7 mouse cellular contexts compared by ENCODE assay signal in genomic region chr15:36939153-36939552, GRCm38 (mm10).
DNase-seq lines count a peak whose midpoint lies in the region; ATAC-seq and TF ChIP-seq lines count a peak whose summit lies in the region.

No protein-coding gene starts in this region.

- peak overlapping the region; percentile 80 for H3K9ac ChIP-seq in lung, embryonic 14.5 days
- H3K9ac ChIP-seq in limb, embryonic 11.5 days (ENCODE audit: low read length), result peak overlapping the region; percentile 82; the same call in 1 of the 2 replicates

- WGBS in lung, embryonic 14.5 days, result 32% methylated on average over 9 of the region's 9 CpGs
- WGBS in limb, embryonic 11.5 days, result 38% methylated on average over 9 of the region's 9 CpGs
- 32% methylated on average over 9 of the region's 9 CpGs for WGBS in olfactory bulb, adult 2 months

- H3K36me3 ChIP-seq in lung, embryonic 14.5 days (ENCODE audit: insufficient read depth), result no peaks in the 10 kb centered on the region
- H3K36me3 ChIP-seq in limb, embryonic 11.5 days (ENCODE audit: control insufficient read depth, insufficient read depth, low read length), result no peaks in the 10 kb centered on the region

- TF ChIP-seq POLR2A in embryonic fibroblast, embryonic 13.5 days (IDR thresholded peaks at IDR 0.05; ENCODE audit: low read depth, low read length), result no peak
- 0 out of 2 replicates have a peak, but pooled peaks have one; percentile 6 for TF ChIP-seq POLR2A in olfactory bulb, adult 2 months (IDR thresholded peaks at IDR 0.05; ENCODE audit: insufficient read depth, low read depth, low read length)

- H3K4me3 ChIP-seq in lung, embryonic 14.5 days (ENCODE audit: low read depth, low read length), result peak overlapping the region; percentile 53
- peak overlapping the region; percentile 51 for H3K4me3 ChIP-seq in embryonic fibroblast, embryonic 13.5 days (ENCODE audit: insufficient read depth, low read length)
- H3K4me3 ChIP-seq in limb, embryonic 11.5 days (ENCODE audit: low read depth, low read length), result peak overlapping the region; percentile 43
- H3K4me3 ChIP-seq in olfactory bulb, adult 2 months (ENCODE audit: insufficient read depth, low read depth, low read length), result peak overlapping the region; percentile 49

- H3K27ac ChIP-seq in lung, embryonic 14.5 days (ENCODE audit: low read depth), result peak overlapping the region; percentile 30; the same call in 1 of the 2 replicates
- no peak overlapping the region for H3K27ac ChIP-seq in embryonic fibroblast, embryonic 13.5 days (ENCODE audit: insufficient read depth, low read length)
- H3K27ac ChIP-seq in limb, embryonic 11.5 days (replicated peaks; ENCODE audit: low read depth, low read length), result no peak overlapping the region
- peak overlapping the region; percentile 89 for H3K27ac ChIP-seq in olfactory bulb, adult 2 months (ENCODE audit: insufficient read depth, low read depth, low read length)

- peak; percentile 32; the same call in 1 of the 2 replicates for ATAC-seq in lung, embryonic 14.5 days (ENCODE audit: insufficient read depth)
- ATAC-seq in limb, embryonic 11.5 days (ENCODE audit: insufficient number of reproducible peaks, low FRiP score, low TSS enrichment, low read depth), result no peak
- no peak for ATAC-seq in megakaryocyte-erythroid progenitor cell, adult 5-6 weeks (replicated peaks; ENCODE audit: low FRiP score, low TSS enrichment, poor library complexity, severe bottlenecking)

- H3K27me3 ChIP-seq in lung, embryonic 14.5 days (ENCODE audit: insufficient read depth, low read length), result no peaks in the 10 kb centered on the region
- H3K27me3 ChIP-seq in limb, embryonic 11.5 days (ENCODE audit: control insufficient read depth, insufficient read depth, low read length), result no peaks in the 10 kb centered on the region

- no peak for DNase-seq in lung, embryonic 14.5 days
- DNase-seq in lung, postnatal 4 days, result no peak
- DNase-seq in limb, embryonic 11.5 days (ENCODE audit: low spot score), result no peak
- no peak for DNase-seq in adrenal gland, postnatal 36 days

- no peak for TF ChIP-seq CTCF in lung, embryonic 14.5 days (IDR thresholded peaks at IDR 0.05; ENCODE audit: low read depth)
- no peak for TF ChIP-seq CTCF in embryonic fibroblast, embryonic 13.5 days (IDR thresholded peaks at IDR 0.05; ENCODE audit: borderline replicate concordance, insufficient read depth, low read length)
- no peak for TF ChIP-seq CTCF in olfactory bulb, adult 2 months (IDR thresholded peaks at IDR 0.05; ENCODE audit: insufficient read depth, low read depth, low read length)

- no peaks in the 10 kb centered on the region for H3K9me3 ChIP-seq in lung, embryonic 14.5 days (ENCODE audit: low read depth, low read length)
- no peaks in the 10 kb centered on the region for H3K9me3 ChIP-seq in limb, embryonic 11.5 days (ENCODE audit: control insufficient read depth, low read length)

- H3K4me2 ChIP-seq in lung, embryonic 14.5 days, result peak overlapping the region; percentile 80
- H3K4me2 ChIP-seq in limb, embryonic 11.5 days (ENCODE audit: low read depth, severe bottlenecking), result peak overlapping the region; percentile 84

- H3K4me1 ChIP-seq in lung, embryonic 14.5 days (ENCODE audit: insufficient read depth), result peaks cover 4% of the 10 kb centered on the region; the same call in 1 of the 2 replicates
- peaks cover 10% of the 10 kb centered on the region; the same call in 1 of the 2 replicates for H3K4me1 ChIP-seq in embryonic fibroblast, embryonic 13.5 days (ENCODE audit: control insufficient read depth, insufficient read depth, low read length)
- H3K4me1 ChIP-seq in limb, embryonic 11.5 days (ENCODE audit: control insufficient read depth, insufficient read depth, low read length), result peaks cover 16% of the 10 kb centered on the region
- peaks cover 23% of the 10 kb centered on the region for H3K4me1 ChIP-seq in olfactory bulb, adult 2 months (ENCODE audit: control insufficient read depth, insufficient read depth, low read length)

Comparison
In these comparisons a context has a peak if more than half of its experiments do, and no peak if none do; other contexts are left out.
1. H3K27ac ChIP-seq: peak in lung, embryonic 14.5 days (single experiment) and olfactory bulb, adult 2 months (single experiment); none in embryonic fibroblast, embryonic 13.5 days (single experiment) and limb, embryonic 11.5 days (single experiment).
2. Peak in every context shown above with its lines, with median percentiles within 50 percentile points of each other: H3K4me3 ChIP-seq.